Mouse (Mus musculus) fat pad, adult 2 months (tissue): ENCODE data around the gene Eomes.

Experiments
- DNase-seq: peaks from one replicate; pipeline ENCODE4 v3.0.0-alpha.2; 2011; ENCODE audit warnings: low read depth, low spot score; ENCODE audit errors: extremely low read depth

Eomes gene

GRCm38 (mm10) chr9:118477961-118478360 is at the start of gene Eomes:
Gene Eomes (plus strand): TSS chr9:118478212.
- DNase-seq = no peak

GRCm38 (mm10) chr9:118444809-118445208 is 33.2 kb upstream of the Eomes start:
- peak; percentile 19 for DNase-seq

- no peak for DNase-seq
Observed at GRCm38 (mm10) chr9:118449336-118449735, 28.7 kb upstream of the Eomes start.

GRCm38 (mm10) chr9:118453427-118453826 is 24.6 kb upstream of the Eomes start:
- DNase-seq = no peak

- no peak for DNase-seq
Observed at GRCm38 (mm10) chr9:118455188-118455845, 22.7 kb upstream of the Eomes start.

- DNase-seq = no peak
Observed at GRCm38 (mm10) chr9:118456405-118456804, 21.6 kb upstream of the Eomes start.

- DNase-seq = no peak
Observed at GRCm38 (mm10) chr9:118458039-118458438, 20.0 kb upstream of the Eomes start.

- DNase-seq = no peak
Observed at GRCm38 (mm10) chr9:118464031-118464430, 14.0 kb upstream of the Eomes start.

GRCm38 (mm10) chr9:118468301-118468700 is 9.7 kb upstream of the Eomes start:
- DNase-seq = no peak

GRCm38 (mm10) chr9:118469272-118469671 is 8.7 kb upstream of the Eomes start:
- no peak for DNase-seq

GRCm38 (mm10) chr9:118471296-118471695 is 6.7 kb upstream of the Eomes start:
- DNase-seq = no peak

GRCm38 (mm10) chr9:118476211-118476765 is 1.7 kb upstream of the Eomes start:
- no peak for DNase-seq

GRCm38 (mm10) chr9:118476766-118477271 is 1.2 kb upstream of the Eomes start:
- DNase-seq = no peak

- no peak for DNase-seq
Observed at GRCm38 (mm10) chr9:118477281-118477931, 606 bp upstream of the Eomes start.

- DNase-seq = no peak
Observed at GRCm38 (mm10) chr9:118478458-118478838, 436 bp downstream of the Eomes start.

GRCm38 (mm10) chr9:118478839-118479507 is 961 bp downstream of the Eomes start:
- DNase-seq = no peak

GRCm38 (mm10) chr9:118479508-118480291 is 1.7 kb downstream of the Eomes start:
- no peak for DNase-seq

GRCm38 (mm10) chr9:118480292-118480690 is 2.3 kb downstream of the Eomes start:
- no peak for DNase-seq

GRCm38 (mm10) chr9:118482210-118482609 is 4.2 kb downstream of the Eomes start:
- DNase-seq = no peak

- DNase-seq = no peak
Observed at GRCm38 (mm10) chr9:118486361-118487095, 8.5 kb downstream of the Eomes start.
